Mouse (Mus musculus) liver, embryonic 11.5 days (tissue): ENCODE results near the gene Gdnf. TPM values are rescaled to one million over a fixed set of nuclear protein-coding genes. Genes with fewer than 3 reads are reported as not detected.
A peak's percentile ranks its signal among the peaks of the same experiment; 100 is the strongest.

Source experiments
- ATAC-seq: fragments of 200-750 bp; cut with Nextera tagmentation; replicated peaks from 2 replicates; pipeline ENCODE4 v1.8.0; 2017; ENCODE audit warnings: moderate number of reproducible peaks, mild to moderate bottlenecking, moderate TSS enrichment, moderate library complexity; ENCODE audit not compliant: low FRiP score
- DNase-seq: peaks from one replicate; pipeline ENCODE4 v3.0.0-alpha.2; 2017; ENCODE audit warnings: low spot score
- H3K27ac ChIP-seq: fragments of 300-500 bp; sonication (generic); 2 replicates; pipeline ENCODE4 v1.5.1; 2014; ENCODE audit warnings: mild to moderate bottlenecking, low read depth, low read length, control low read depth
- H3K27me3 ChIP-seq: fragments of 300-500 bp; sonication (generic); replicated peaks from 2 replicates; pipeline ENCODE4 v1.6.1; 2014; ENCODE audit warnings: low read length, mixed read lengths; ENCODE audit not compliant: control insufficient read depth, insufficient read depth
- H3K36me3 ChIP-seq: fragments of 300-500 bp; sonication (generic); 2 replicates; pipeline ENCODE4 v1.6.1; 2014; ENCODE audit warnings: mild to moderate bottlenecking, low read length, moderate library complexity, mixed read lengths; ENCODE audit not compliant: control insufficient read depth, insufficient read depth
- H3K4me1 ChIP-seq: fragments of 300-500 bp; sonication (generic); replicated peaks from 2 replicates; pipeline ENCODE4 v1.6.1; 2014; ENCODE audit warnings: low read length, mixed read lengths; ENCODE audit not compliant: control insufficient read depth, insufficient read depth
- H3K4me2 ChIP-seq: fragments of 300-500 bp; sonication (generic); 2 replicates; pipeline ENCODE4 v1.6.1; 2014; ENCODE audit warnings: mild to moderate bottlenecking, control low read depth, moderate library complexity
- H3K4me3 ChIP-seq: fragments of 300-500 bp; sonication (generic); 2 replicates; pipeline ENCODE4 v1.5.1; 2014; ENCODE audit warnings: low read depth, low read length, control low read depth
- H3K9ac ChIP-seq: fragments of 300-500 bp; sonication (generic); 2 replicates; pipeline ENCODE4 v1.6.1; 2014; ENCODE audit warnings: low read depth, low read length, control low read depth
- H3K9me3 ChIP-seq: fragments of 300-500 bp; sonication (generic); 2 replicates; pipeline ENCODE4 v1.6.1; 2016; ENCODE audit warnings: low read length, inconsistent platforms, mixed read lengths; ENCODE audit not compliant: control insufficient read depth
- WGBS: fragments of 180-500 bp; shearing (Covaris S2); extraction: QIAGEN DNeasy Blood & Tissue Kit; methylation state at CpG from one replicate; pipeline ENCODE4 v1.1.7; 2014; 5-methylcytosine and 5-hydroxymethylcytosine counted together
- polyA plus RNA-seq: library from polyadenylated mRNA; unstranded; fragments of >200 nt; fragmentation: Nextera tagmentation; extraction: Ambion mirVana; gene quantifications from 2 replicates; pipeline ENCODE4 v1.2.1, GENCODE M21; 2014

Gdnf gene
- polyA plus RNA-seq, 1 experiment from 2014 or later: 0.33 TPM

DNA sequence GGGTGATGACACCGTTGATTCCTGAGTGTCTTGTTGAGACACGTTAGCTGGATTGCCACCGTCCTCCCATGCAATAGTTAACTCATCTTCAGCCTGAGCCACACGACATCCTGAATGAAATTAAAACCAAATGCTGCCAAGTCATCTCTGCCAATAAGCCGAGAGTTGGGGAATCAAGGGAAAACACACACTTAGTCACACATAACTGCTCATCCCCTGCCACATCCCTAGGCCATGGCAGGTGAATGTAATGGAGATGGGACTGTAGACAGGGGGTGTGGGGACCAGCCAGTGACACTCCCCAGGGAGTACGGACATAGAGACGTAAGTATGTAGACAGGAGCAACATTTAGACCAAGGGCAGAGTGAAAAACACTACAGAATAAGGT, 28.3 kb downstream of the Gdnf start:
- no peak overlapping the region for H3K4me3 ChIP-seq
- no peak overlapping the region for H3K4me2 ChIP-seq
- no peaks in the 10 kb centered on the region for H3K36me3 ChIP-seq
- H3K4me1 ChIP-seq: no peaks in the 10 kb centered on the region
- no peak overlapping the region for H3K27ac ChIP-seq
- no peak for ATAC-seq
- no peak overlapping the region for H3K9ac ChIP-seq
- no peaks in the 10 kb centered on the region for H3K27me3 ChIP-seq
- H3K9me3 ChIP-seq: no peaks in the 10 kb centered on the region
- WGBS: 78% methylated on average over 7 of the region's 7 CpGs
- DNase-seq: no peak

DNA sequence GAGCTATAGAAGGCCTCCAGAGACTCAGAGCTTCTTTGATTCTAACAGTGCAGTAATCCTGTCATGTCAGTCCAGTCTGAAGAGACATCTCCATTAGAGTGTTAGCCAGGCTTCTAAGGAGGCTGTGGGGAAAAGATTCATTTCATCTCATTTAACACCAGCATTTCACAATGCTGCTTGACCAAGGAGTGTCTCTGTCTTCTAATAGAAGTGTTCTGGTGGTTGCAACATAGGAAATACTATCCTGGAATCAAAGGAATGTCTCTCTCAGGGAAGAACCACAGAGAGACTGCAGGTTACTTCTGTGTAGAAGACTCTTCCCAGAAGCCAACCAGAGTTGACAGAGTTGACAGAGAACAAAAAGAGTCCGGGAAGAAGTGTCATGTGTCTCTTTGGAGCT, 31.0 kb downstream of the Gdnf start:
- H3K9ac ChIP-seq: no peak overlapping the region
- H3K4me2 ChIP-seq: no peak overlapping the region
- H3K36me3 ChIP-seq: no peaks in the 10 kb centered on the region
- ATAC-seq: no peak
- no peak overlapping the region for H3K27ac ChIP-seq
- H3K4me1 ChIP-seq: no peaks in the 10 kb centered on the region
- H3K4me3 ChIP-seq: no peak overlapping the region
- WGBS: 70% methylated on average over 1 of the region's 1 CpGs
- no peaks in the 10 kb centered on the region for H3K27me3 ChIP-seq
- no peaks in the 10 kb centered on the region for H3K9me3 ChIP-seq
- DNase-seq: no peak

DNA sequence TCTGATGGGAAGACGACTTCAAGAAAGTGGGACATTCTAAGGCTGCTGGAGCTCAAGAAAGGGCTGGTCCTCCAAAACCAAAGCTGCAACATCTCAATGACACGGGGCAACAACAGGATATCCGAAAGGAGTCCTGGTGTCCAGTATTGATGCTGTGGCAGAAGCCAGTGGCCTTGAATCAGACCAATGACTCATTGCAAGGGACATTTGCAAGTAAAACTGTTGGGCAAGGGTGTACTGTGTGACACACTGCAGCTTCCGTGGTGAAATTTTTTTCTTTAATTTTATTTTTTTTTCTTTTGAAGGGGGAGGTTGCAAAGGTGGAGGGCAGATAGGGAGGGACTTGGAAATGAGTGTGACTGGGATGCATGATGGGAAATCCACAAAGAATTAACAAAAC, 31.8 kb downstream of the Gdnf start:
- H3K4me3 ChIP-seq: no peak overlapping the region
- H3K36me3 ChIP-seq: no peaks in the 10 kb centered on the region
- ATAC-seq (no peak), DNase-seq (no peak)
- H3K9me3 ChIP-seq: no peaks in the 10 kb centered on the region
- H3K4me1 ChIP-seq: no peaks in the 10 kb centered on the region
- WGBS: 72% methylated on average over 4 of the region's 4 CpGs
- no peak overlapping the region for H3K4me2 ChIP-seq
- no peak overlapping the region for H3K27ac ChIP-seq
- H3K27me3 ChIP-seq: no peaks in the 10 kb centered on the region
- no peak overlapping the region for H3K9ac ChIP-seq

DNA sequence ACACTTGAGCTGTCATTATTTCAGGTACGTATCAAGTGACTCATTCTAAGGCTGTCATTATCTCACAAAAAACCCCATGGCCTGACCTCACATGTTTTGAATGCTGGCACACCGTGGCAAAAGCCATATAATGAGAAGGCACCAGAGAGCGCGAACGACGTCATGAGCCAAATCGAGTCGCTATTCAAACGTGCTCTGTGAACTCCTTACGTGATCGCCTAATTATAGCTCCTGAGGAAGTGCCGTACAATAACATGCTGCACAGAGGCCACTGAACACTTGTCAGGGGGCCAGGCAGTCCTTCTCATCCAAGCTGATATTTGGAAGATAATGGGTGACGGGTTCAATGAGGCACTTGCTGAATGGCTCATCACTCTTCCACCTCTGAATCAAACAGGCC, 46.8 kb downstream of the Gdnf start:
- Histone ChIP-seq H3K27me3 (no peaks in the 10 kb centered on the region), H3K4me3 (no peak overlapping the region), H3K36me3 (no peaks in the 10 kb centered on the region), H3K9me3 (no peaks in the 10 kb centered on the region), H3K4me1 (no peaks in the 10 kb centered on the region), H3K4me2 (no peak overlapping the region), H3K27ac (no peak overlapping the region), H3K9ac (no peak overlapping the region)
- ATAC-seq (no peak), DNase-seq (no peak)
- WGBS: 88% methylated on average over 13 of the region's 13 CpGs

DNA sequence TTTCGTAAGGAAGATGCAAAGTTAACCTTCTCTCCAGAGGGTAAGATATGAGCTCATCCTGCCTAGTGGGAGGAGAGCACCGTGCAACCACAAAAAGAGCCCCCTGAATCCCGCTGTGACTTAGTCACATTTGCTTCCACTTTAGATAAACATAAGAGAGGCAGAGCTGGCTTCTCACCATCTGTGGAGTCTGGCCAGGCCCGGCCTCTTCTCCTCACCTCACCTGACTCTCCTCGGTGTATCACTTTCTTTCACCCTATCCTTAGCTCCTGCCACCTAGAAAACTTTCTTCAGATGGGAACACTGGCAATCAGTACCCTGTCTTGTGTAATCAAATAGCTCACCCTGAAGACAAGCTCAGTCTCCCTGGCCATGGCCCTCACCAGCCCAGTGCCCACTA, 48.2 kb downstream of the Gdnf start:
- Histone ChIP-seq H3K4me2 (no peak overlapping the region), H3K4me1 (no peaks in the 10 kb centered on the region), H3K4me3 (no peak overlapping the region), H3K27me3 (no peaks in the 10 kb centered on the region), H3K9me3 (no peaks in the 10 kb centered on the region), H3K9ac (no peak overlapping the region), H3K27ac (no peak overlapping the region), H3K36me3 (no peaks in the 10 kb centered on the region)
- ATAC-seq: no peak
- WGBS: 75% methylated on average over 5 of the region's 5 CpGs
- DNase-seq: peak; percentile 16

GRCm38 (mm10) chr15:7862890-7863289, 52.2 kb downstream of the Gdnf start:
- H3K4me1 ChIP-seq: no peaks in the 10 kb centered on the region
- H3K27me3 ChIP-seq: no peaks in the 10 kb centered on the region
- no peak overlapping the region for H3K4me2 ChIP-seq
- no peak for ATAC-seq
- WGBS: 84% methylated on average over 5 of the region's 5 CpGs
- H3K9ac ChIP-seq: no peak overlapping the region
- DNase-seq: no peak
- no peaks in the 10 kb centered on the region for H3K9me3 ChIP-seq
- H3K27ac ChIP-seq: no peak overlapping the region
- H3K36me3 ChIP-seq: no peaks in the 10 kb centered on the region
- no peak overlapping the region for H3K4me3 ChIP-seq

GRCm38 (mm10) chr15:7863328-7863727, 52.7 kb downstream of the Gdnf start:
- H3K9ac ChIP-seq: no peak overlapping the region
- H3K4me3 ChIP-seq: no peak overlapping the region
- no peaks in the 10 kb centered on the region for H3K27me3 ChIP-seq
- H3K4me1 ChIP-seq: no peaks in the 10 kb centered on the region
- 66% methylated on average over 5 of the region's 5 CpGs for WGBS
- H3K27ac ChIP-seq: no peak overlapping the region
- no peak for DNase-seq
- no peaks in the 10 kb centered on the region for H3K36me3 ChIP-seq
- no peaks in the 10 kb centered on the region for H3K9me3 ChIP-seq
- H3K4me2 ChIP-seq: no peak overlapping the region
- no peak for ATAC-seq

DNA sequence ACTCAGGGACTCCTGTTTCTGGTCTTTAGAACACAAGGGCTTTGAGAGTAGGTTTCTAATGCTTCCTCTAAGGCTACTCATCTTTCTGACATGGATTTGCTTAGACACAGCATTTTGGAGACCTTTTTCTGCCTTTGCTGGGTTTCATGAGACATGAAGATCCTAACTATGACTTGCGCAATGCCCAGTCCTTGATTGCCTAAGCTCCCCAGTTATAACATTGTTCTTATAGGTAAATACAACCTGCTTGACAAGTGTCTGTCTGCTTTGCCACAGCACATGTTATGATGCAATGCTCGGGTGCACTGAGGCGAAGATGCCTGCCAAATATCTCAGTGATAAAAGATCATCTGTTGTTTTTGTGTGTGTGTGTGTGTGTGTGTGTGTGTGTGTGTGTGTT, 54.7 kb downstream of the Gdnf start:
- DNase-seq (no peak), ATAC-seq (no peak)
- H3K4me2 ChIP-seq: no peak overlapping the region
- no peaks in the 10 kb centered on the region for H3K4me1 ChIP-seq
- no peaks in the 10 kb centered on the region for H3K27me3 ChIP-seq
- H3K36me3 ChIP-seq: no peaks in the 10 kb centered on the region
- 89% methylated on average over 3 of the region's 3 CpGs for WGBS
- H3K4me3 ChIP-seq: no peak overlapping the region
- no peak overlapping the region for H3K9ac ChIP-seq
- H3K27ac ChIP-seq: no peak overlapping the region
- no peaks in the 10 kb centered on the region for H3K9me3 ChIP-seq

DNA sequence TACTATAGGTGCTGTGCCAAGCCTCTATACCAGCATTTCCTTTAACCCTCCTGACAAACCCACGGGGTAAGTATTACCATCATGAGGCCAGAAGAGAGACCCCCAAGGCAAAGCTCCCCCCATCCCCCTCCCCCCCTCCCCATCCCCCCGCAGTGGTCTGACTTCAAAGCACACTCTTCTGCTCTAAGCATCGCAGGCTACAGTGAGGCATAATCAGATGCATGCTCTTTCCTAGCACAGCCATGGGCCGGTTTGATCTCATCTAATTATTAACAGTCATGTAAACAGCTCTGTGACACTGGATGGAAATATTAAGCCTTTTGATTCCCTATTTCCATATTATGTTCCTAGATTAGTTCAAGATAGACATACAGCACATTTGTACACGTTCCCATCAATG, 61.8 kb downstream of the Gdnf start:
- H3K36me3 ChIP-seq: no peaks in the 10 kb centered on the region

More for the DNA sequence above, 61.8 kb downstream of the Gdnf start:
- H3K9ac ChIP-seq: no peak overlapping the region
- no peak overlapping the region for H3K4me3 ChIP-seq
- DNase-seq: no peak
- 80% methylated on average over 5 of the region's 5 CpGs for WGBS
- no peak overlapping the region for H3K27ac ChIP-seq
- no peaks in the 10 kb centered on the region for H3K9me3 ChIP-seq
- H3K4me2 ChIP-seq: no peak overlapping the region
- H3K4me1 ChIP-seq: no peaks in the 10 kb centered on the region
- no peak for ATAC-seq
- H3K27me3 ChIP-seq: no peaks in the 10 kb centered on the region
